Mouse (Mus musculus): ENCODE data around the gene Tjp3.

GRCm38 (mm10) chr10:81249442-81249841 lies 41.9 kb downstream of the Tjp3 start:
- TF ChIP-seq POLR2A (IDR thresholded peaks at IDR 0.05; ENCODE audit: borderline replicate concordance, control insufficient read depth, low read depth, low read length) (no peak), CTCF (IDR thresholded peaks at IDR 0.05; ENCODE audit: control insufficient read depth, insufficient read depth, low read length) (no peak)

All from bone marrow, adult 2 months (tissue).